Comparison of ENCODE assay signal across 10 mouse cellular contexts in genomic region chr10:61535441-61535840, GRCm38 (mm10). TPM values are rescaled to one million over a fixed set of nuclear protein-coding genes. Genes with fewer than 3 reads are reported as not detected.
DNase-seq lines count a peak whose midpoint lies in the region; ATAC-seq and TF ChIP-seq lines count a peak whose summit lies in the region.
"Had no signal": no experiment of that assay in that cellular context is flagged by ENCODE, and none has a peak within 500 bp of the region (broad histone marks: within the 10 kb centered on the region; RNA-seq: fewer than 3 reads in every experiment).

No protein-coding gene starts in this region.

- 82% methylated on average over 4 of the region's 4 CpGs for WGBS in kidney, embryonic 15.5 days
- WGBS in forebrain, embryonic 10.5 days = 85% methylated on average over 4 of the region's 4 CpGs
- 76% methylated on average over 4 of the region's 4 CpGs for WGBS in hindbrain, embryonic 13.5 days
- 69% methylated on average over 4 of the region's 4 CpGs for WGBS in midbrain, postnatal 0 days

- H3K27me3 ChIP-seq in kidney, embryonic 15.5 days = no peaks in the 10 kb centered on the region
- no peaks in the 10 kb centered on the region for H3K27me3 ChIP-seq in forebrain, embryonic 10.5 days (ENCODE audit: poor library complexity, severe bottlenecking)
- no peaks in the 10 kb centered on the region for H3K27me3 ChIP-seq in hindbrain, embryonic 13.5 days
- H3K27me3 ChIP-seq in midbrain, postnatal 0 days (ENCODE audit: insufficient read depth, low read length) = no peaks in the 10 kb centered on the region

- DNase-seq in kidney, postnatal 14 days = no peak
- no peak for DNase-seq in forebrain, embryonic 10.5 days (ENCODE audit: extremely low spot score, low spot score)
- DNase-seq in midbrain, postnatal 0 days (ENCODE audit: low spot score) = no peak
- no peak for DNase-seq in spleen, adult 18-20 months
- DNase-seq in cerebellum, adult 11-12 months = no peak

- H3K9me3 ChIP-seq in kidney, embryonic 15.5 days (replicated peaks) = no peaks in the 10 kb centered on the region
- no peaks in the 10 kb centered on the region for H3K9me3 ChIP-seq in forebrain, embryonic 10.5 days
- H3K9me3 ChIP-seq in hindbrain, embryonic 13.5 days = no peaks in the 10 kb centered on the region
- H3K9me3 ChIP-seq in midbrain, postnatal 0 days (ENCODE audit: low read length) = no peaks in the 10 kb centered on the region

- ATAC-seq in kidney, embryonic 15.5 days (replicated peaks; ENCODE audit: low FRiP score) = no peak
- ATAC-seq in hindbrain, embryonic 13.5 days (ENCODE audit: low FRiP score) = no peak
- ATAC-seq in midbrain, postnatal 0 days (ENCODE audit: low FRiP score) = no peak
- ATAC-seq in cerebellum, adult (ENCODE audit: insufficient number of reproducible peaks, low FRiP score, low TSS enrichment) = no peak

- H3K9ac ChIP-seq in kidney, embryonic 15.5 days = no peak overlapping the region
- H3K9ac ChIP-seq in hindbrain, embryonic 13.5 days = no peak overlapping the region
- no peak overlapping the region for H3K9ac ChIP-seq in midbrain, postnatal 0 days (replicated peaks; ENCODE audit: low read length, poor library complexity, severe bottlenecking)

- H3K36me3 ChIP-seq in kidney, embryonic 15.5 days = no peaks in the 10 kb centered on the region
- H3K36me3 ChIP-seq in forebrain, embryonic 10.5 days (replicated peaks) = no peaks in the 10 kb centered on the region
- no peaks in the 10 kb centered on the region for H3K36me3 ChIP-seq in hindbrain, embryonic 13.5 days
- H3K36me3 ChIP-seq in midbrain, postnatal 0 days (ENCODE audit: insufficient read depth, low read length) = no peaks in the 10 kb centered on the region

- H3K4me2 ChIP-seq in kidney, embryonic 15.5 days = no peak overlapping the region
- H3K4me2 ChIP-seq in hindbrain, embryonic 13.5 days = no peak overlapping the region
- H3K4me2 ChIP-seq in midbrain, postnatal 0 days (ENCODE audit: low read depth, low read length, poor library complexity, severe bottlenecking) = no peak overlapping the region

- peak overlapping the region; percentile 70 for H3K27ac ChIP-seq in kidney, embryonic 15.5 days
- H3K27ac ChIP-seq in forebrain, embryonic 10.5 days = peak overlapping the region; percentile 94
- peak overlapping the region; percentile 87 for H3K27ac ChIP-seq in hindbrain, embryonic 13.5 days
- H3K27ac ChIP-seq in midbrain, postnatal 0 days (ENCODE audit: low read depth, low read length) = 0 out of 2 replicates have a peak overlapping the region, but pooled peaks have one; percentile 13

- peaks cover 33% of the 10 kb centered on the region for H3K4me1 ChIP-seq in kidney, embryonic 15.5 days
- peaks cover 76% of the 10 kb centered on the region for H3K4me1 ChIP-seq in forebrain, embryonic 10.5 days
- peaks cover 66% of the 10 kb centered on the region for H3K4me1 ChIP-seq in hindbrain, embryonic 13.5 days (replicated peaks)
- H3K4me1 ChIP-seq in midbrain, postnatal 0 days (ENCODE audit: insufficient read depth, low read length) = peaks cover 12% of the 10 kb centered on the region; the same call in 1 of the 2 replicates

- no peak for TF ChIP-seq CTCF in midbrain, postnatal 0 days (IDR thresholded peaks at IDR 0.05)

- H3K4me3 ChIP-seq in kidney, embryonic 15.5 days (replicated peaks) = no peak overlapping the region
- H3K4me3 ChIP-seq in forebrain, embryonic 10.5 days = no peak overlapping the region
- no peak overlapping the region for H3K4me3 ChIP-seq in hindbrain, embryonic 13.5 days
- no peak overlapping the region for H3K4me3 ChIP-seq in midbrain, postnatal 0 days (ENCODE audit: low read depth, low read length)
- H3K4me3 ChIP-seq: myocyte had no signal

RNA-seq across cellular contexts. Expression of gene Lrrc20, which starts 59.8 kb away (rescaled TPM):
- polyA plus RNA-seq in kidney, embryonic 15.5 days (2015; fragmentation: Nextera tagmentation; extraction: Ambion mirVana) = 8.1 and 8.4 TPM in 2 replicates
- polyA plus RNA-seq in forebrain, embryonic 10.5 days (2016; fragmentation: Nextera tagmentation; extraction: Ambion mirVana) = 9.7 and 9.9 TPM in 2 replicates
- 15.3 and 16.1 TPM in 2 replicates for polyA plus RNA-seq in hindbrain, embryonic 13.5 days (2015; fragmentation: Nextera tagmentation; extraction: Ambion mirVana)
- total RNA-seq in midbrain, postnatal 0 days (2014; rRNA removed) = 11.2 and 15.5 TPM in 2 replicates
- 8.1 and 8.3 TPM in 2 replicates for polyA plus RNA-seq in midbrain, postnatal 0 days (2015; fragmentation: Nextera tagmentation; extraction: Ambion mirVana)

RNA-seq across cellular contexts. Expression of gene Npffr1, which starts 59.9 kb away (rescaled TPM):
- polyA plus RNA-seq in kidney, embryonic 15.5 days (2015; fragmentation: Nextera tagmentation; extraction: Ambion mirVana) = 0.12 and 0.21 TPM in 2 replicates
- polyA plus RNA-seq in forebrain, embryonic 10.5 days (2016; fragmentation: Nextera tagmentation; extraction: Ambion mirVana) = 0.05 and 0.07 TPM in 2 replicates
- polyA plus RNA-seq in hindbrain, embryonic 13.5 days (2015; fragmentation: Nextera tagmentation; extraction: Ambion mirVana) = 0.40 and 0.42 TPM in 2 replicates
- total RNA-seq in midbrain, postnatal 0 days (2014; rRNA removed) = 5.4 and 5.8 TPM in 2 replicates
- polyA plus RNA-seq in midbrain, postnatal 0 days (2015; fragmentation: Nextera tagmentation; extraction: Ambion mirVana) = 3.2 and 3.4 TPM in 2 replicates
- polyA plus RNA-seq: limb, embryonic 11.5 days had no signal

Comparison
In these comparisons a context has a peak if more than half of its experiments do, and no peak if none do; other contexts are left out.
1. H3K27ac ChIP-seq: peak in every context shown above with its lines; median percentile 94 in forebrain, embryonic 10.5 days; 87 in hindbrain, embryonic 13.5 days; 70 in kidney, embryonic 15.5 days; 13 in midbrain, postnatal 0 days.